Mouse (Mus musculus) hindbrain, postnatal 0 days (tissue): ENCODE results near the gene Uba6. TPM values are rescaled to one million over a fixed set of nuclear protein-coding genes. Genes with fewer than 3 reads are reported as not detected.
A peak's percentile ranks its signal among the peaks of the same experiment; 100 is the strongest.

Experiments used
- ATAC-seq: fragments of 200-750 bp; cut with Nextera tagmentation; 2 replicates; pipeline ENCODE4 v1.8.0; 2017; ENCODE audit warnings: mild to moderate bottlenecking, moderate TSS enrichment, moderate library complexity
- DNase-seq: peaks from one replicate; pipeline ENCODE4 v3.0.0-alpha.2; 2015; ENCODE audit warnings: low spot score
- H3K27ac ChIP-seq: fragments of 300-500 bp; sonication (generic); 2 replicates; pipeline ENCODE4 v1.5.1; 2014; ENCODE audit warnings: mild to moderate bottlenecking
- H3K27me3 ChIP-seq: fragments of 300-500 bp; sonication (generic); 2 replicates; pipeline ENCODE4 v1.6.1; 2014; ENCODE audit warnings: low read length, mixed read lengths; ENCODE audit not compliant: insufficient read depth
- H3K36me3 ChIP-seq: fragments of 300-500 bp; sonication (generic); 2 replicates; pipeline ENCODE4 v1.6.1; 2014; ENCODE audit warnings: low read length, mixed read lengths; ENCODE audit not compliant: insufficient read depth
- H3K4me1 ChIP-seq: fragments of 300-500 bp; sonication (generic); 2 replicates; pipeline ENCODE4 v1.6.1; 2014; ENCODE audit warnings: antibody characterized with exemption, low read length, mixed read lengths; ENCODE audit not compliant: insufficient read depth
- H3K4me2 ChIP-seq: fragments of 300-500 bp; sonication (generic); 2 replicates; pipeline ENCODE4 v1.6.1; 2014; ENCODE audit warnings: low read depth, mild to moderate bottlenecking, low read length, moderate library complexity, mixed read lengths
- H3K4me3 ChIP-seq: fragments of 300-500 bp; sonication (generic); 2 replicates; pipeline ENCODE4 v1.5.1; 2014; ENCODE audit warnings: low read length
- H3K9ac ChIP-seq: fragments of 300-500 bp; sonication (generic); replicated peaks from 2 replicates; pipeline ENCODE4 v1.6.1; 2014; ENCODE audit warnings: mild to moderate bottlenecking, low read length, moderate library complexity, mixed read lengths
- H3K9me3 ChIP-seq: fragments of 300-500 bp; sonication (generic); 2 replicates; pipeline ENCODE4 v1.6.1; 2016; ENCODE audit warnings: low read length, mixed read lengths
- CTCF ChIP-seq: IDR thresholded peaks from 2 replicates; pipeline ENCODE4 v1.5.1; 2016; ENCODE audit warnings: antibody characterized with exemption, control low read depth, low read depth
- WGBS: fragments of 180-500 bp; shearing (Covaris S2); extraction: QIAGEN DNeasy Blood & Tissue Kit; methylation state at CpG from one replicate; pipeline ENCODE4 v1.1.7; 2014; 5-methylcytosine and 5-hydroxymethylcytosine counted together
- polyA plus RNA-seq: library from polyadenylated mRNA; unstranded; fragments of >200 nt; fragmentation: Nextera tagmentation; extraction: Ambion mirVana; gene quantifications from 2 replicates; pipeline ENCODE4 v1.2.1, GENCODE M21; 2015
- total RNA-seq: library from RNA; depleted of rRNA; stranded (reverse); fragments of >200 nt; gene quantifications from 2 replicates; pipeline ENCODE4 v1.2.3, GENCODE M21; 2014; rRNA removed

The Uba6 gene
- total RNA-seq = 10.6 and 11.9 TPM in 2 replicates
- polyA plus RNA-seq = 7.2 and 7.9 TPM in 2 replicates

- WGBS = under 1% methylated on average over 63 of the region's 67 CpGs
Measured at GRCm38 (mm10) chr5:86172449-86173161, at the start of gene Uba6. Uba6 (minus strand) TSS chr5:86172803.

GRCm38 (mm10) chr5:86197801-86198200, 25.2 kb upstream of the Uba6 start, which contains the start of gene Gnrhr:
Gnrhr (minus strand) TSS chr5:86197901.
- Histone ChIP-seq H3K4me3 (no peak within 1 kb of the TSS), H3K36me3 (no peaks in the 10 kb centered on the region), H3K4me2 (no peak within 1 kb of the TSS), H3K4me1 (no peaks in the 10 kb centered on the region), H3K9ac (no peak within 1 kb of the TSS), H3K27me3 (no peaks in the 10 kb centered on the region), H3K9me3 (no peaks in the 10 kb centered on the region), H3K27ac (no peak within 1 kb of the TSS)
- 91% methylated on average over 10 of the region's 10 CpGs for WGBS
- DNase-seq (no peak), ATAC-seq (no peak)
- no peak for TF ChIP-seq CTCF

More at GRCm38 (mm10) chr5:86172449-86173161, at the start of gene Uba6:
- TF ChIP-seq CTCF = no peak
- peak within 1 kb of the TSS; percentile 84 for H3K9ac ChIP-seq
- no peaks in the 10 kb centered on the region for H3K27me3 ChIP-seq
- DNase-seq = peak; percentile 99
- ATAC-seq = peak; percentile 100
- H3K27ac ChIP-seq = peak within 1 kb of the TSS; percentile 95
- no peaks in the 10 kb centered on the region for H3K36me3 ChIP-seq
- peak within 1 kb of the TSS; percentile 74 for H3K4me3 ChIP-seq
- H3K9me3 ChIP-seq = no peaks in the 10 kb centered on the region
- no peaks in the 10 kb centered on the region for H3K4me1 ChIP-seq
- peak within 1 kb of the TSS; percentile 87 for H3K4me2 ChIP-seq

GRCm38 (mm10) chr5:86191356-86191755, 18.8 kb upstream of the Uba6 start:
- 14% methylated on average over 4 of the region's 4 CpGs for WGBS
- H3K4me2 ChIP-seq = no peak overlapping the region
- ATAC-seq (0 out of 2 replicates have a peak, but pooled peaks have one; percentile 59), DNase-seq (peak; percentile 85)
- H3K27me3 ChIP-seq = no peaks in the 10 kb centered on the region
- no peak overlapping the region for H3K27ac ChIP-seq
- H3K9me3 ChIP-seq = no peaks in the 10 kb centered on the region
- H3K9ac ChIP-seq = no peak overlapping the region
- no peaks in the 10 kb centered on the region for H3K4me1 ChIP-seq
- H3K4me3 ChIP-seq = no peak overlapping the region
- peak; percentile 76 for TF ChIP-seq CTCF
- no peaks in the 10 kb centered on the region for H3K36me3 ChIP-seq

GRCm38 (mm10) chr5:86190770-86191169, 18.2 kb upstream of the Uba6 start:
- H3K4me3 ChIP-seq = no peak overlapping the region
- no peak overlapping the region for H3K9ac ChIP-seq
- peak; percentile 71 for DNase-seq
- TF ChIP-seq CTCF = peak; percentile 64
- no peaks in the 10 kb centered on the region for H3K36me3 ChIP-seq
- no peaks in the 10 kb centered on the region for H3K4me1 ChIP-seq
- ATAC-seq = peak; percentile 56; the same call in 1 of the 2 replicates
- H3K4me2 ChIP-seq = no peak overlapping the region
- 27% methylated on average over 5 of the region's 5 CpGs for WGBS
- no peak overlapping the region for H3K27ac ChIP-seq
- H3K27me3 ChIP-seq = no peaks in the 10 kb centered on the region
- H3K9me3 ChIP-seq = no peaks in the 10 kb centered on the region

GRCm38 (mm10) chr5:86190290-86190689, 17.7 kb upstream of the Uba6 start:
- Histone ChIP-seq H3K9ac (no peak overlapping the region), H3K27me3 (no peaks in the 10 kb centered on the region), H3K9me3 (no peaks in the 10 kb centered on the region), H3K4me3 (no peak overlapping the region), H3K4me2 (no peak overlapping the region), H3K36me3 (no peaks in the 10 kb centered on the region), H3K4me1 (no peaks in the 10 kb centered on the region), H3K27ac (no peak overlapping the region)
- no peak for TF ChIP-seq CTCF
- DNase-seq (no peak), ATAC-seq (no peak)
- 40% methylated on average over 15 of the region's 15 CpGs for WGBS

- Histone ChIP-seq H3K9ac (no peak overlapping the region), H3K4me2 (no peak overlapping the region), H3K27ac (no peak overlapping the region), H3K9me3 (no peaks in the 10 kb centered on the region), H3K4me3 (no peak overlapping the region), H3K36me3 (no peaks in the 10 kb centered on the region), H3K4me1 (no peaks in the 10 kb centered on the region), H3K27me3 (no peaks in the 10 kb centered on the region)
- 79% methylated on average over 6 of the region's 6 CpGs for WGBS
- ATAC-seq = no peak
- DNase-seq = no peak
- TF ChIP-seq CTCF = no peak
Measured at GRCm38 (mm10) chr5:86187441-86187840, 14.8 kb upstream of the Uba6 start.

- no peak overlapping the region for H3K4me3 ChIP-seq
- H3K4me2 ChIP-seq = no peak overlapping the region
- no peak overlapping the region for H3K9ac ChIP-seq
- WGBS = 47% methylated on average over 2 of the region's 2 CpGs
- DNase-seq (no peak), ATAC-seq (no peak)
- no peaks in the 10 kb centered on the region for H3K27me3 ChIP-seq
- TF ChIP-seq CTCF = no peak
- H3K9me3 ChIP-seq = no peaks in the 10 kb centered on the region
- no peaks in the 10 kb centered on the region for H3K36me3 ChIP-seq
- H3K4me1 ChIP-seq = no peaks in the 10 kb centered on the region
- H3K27ac ChIP-seq = no peak overlapping the region
Measured at GRCm38 (mm10) chr5:86173778-86174177, 1.2 kb upstream of the Uba6 start.
